Mouse (Mus musculus) kidney, postnatal 10 days (tissue): Measurements from ENCODE around the gene Noc2l.

Experiments used
- DNase-seq: peaks from one replicate; pipeline ENCODE4 v3.0.0; 2021; ENCODE audit warnings: mixed read lengths

Gene Noc2l

GRCm38 (mm10) chr4:156217022-156217669 is 18.7 kb upstream of the Noc2l start:
- DNase-seq = no peak

GRCm38 (mm10) chr4:156217838-156218237 is 18.0 kb upstream of the Noc2l start:
- DNase-seq = no peak

- no peak for DNase-seq
Measured at GRCm38 (mm10) chr4:156219936-156220335, 15.9 kb upstream of the Noc2l start.

- no peak for DNase-seq
Measured at GRCm38 (mm10) chr4:156224276-156224675, 11.5 kb upstream of the Noc2l start.

GRCm38 (mm10) chr4:156227752-156228392 is 7.9 kb upstream of the Noc2l start:
- DNase-seq = peak; percentile 46

- DNase-seq = no peak
Measured at GRCm38 (mm10) chr4:156228393-156229024, 7.3 kb upstream of the Noc2l start.

GRCm38 (mm10) chr4:156234021-156234501 is 1.7 kb upstream of the Noc2l start:
- DNase-seq = peak; percentile 54

- peak; percentile 88 for DNase-seq
Measured at GRCm38 (mm10) chr4:156234701-156235213, 1.1 kb upstream of the Noc2l start, which contains the start of gene Plekhn1. Gene Plekhn1 (minus strand): TSS chr4:156234857.

GRCm38 (mm10) chr4:156235360-156235770 is 445 bp upstream of the Noc2l start:
- DNase-seq = no peak

GRCm38 (mm10) chr4:156236651-156237447 is 1.0 kb downstream of the Noc2l start:
- DNase-seq = no peak

- DNase-seq = no peak
Measured at GRCm38 (mm10) chr4:156249567-156249966, 13.8 kb downstream of the Noc2l start.

GRCm38 (mm10) chr4:156251081-156251480 is 15.3 kb downstream of the Noc2l start:
- DNase-seq = no peak

- DNase-seq = no peak
Measured at GRCm38 (mm10) chr4:156252140-156252539, 16.3 kb downstream of the Noc2l start.

- DNase-seq = no peak
Measured at GRCm38 (mm10) chr4:156252619-156253018, 16.8 kb downstream of the Noc2l start.

GRCm38 (mm10) chr4:156253043-156253442 is 17.2 kb downstream of the Noc2l start:
- no peak for DNase-seq

- no peak for DNase-seq
Measured at GRCm38 (mm10) chr4:156254361-156255077, 18.7 kb downstream of the Noc2l start.

GRCm38 (mm10) chr4:156255078-156255839 is 19.4 kb downstream of the Noc2l start, which contains the start of gene Samd11:
Gene Samd11 (minus strand): TSS chr4:156255657.
- DNase-seq = no peak
